Mouse (Mus musculus): Measurements from ENCODE around the gene Arhgap9.
"Not testable (repeated sequence)": the region's sequence is repeated elsewhere in the genome, so short reads cannot be mapped to it uniquely, and the experiment has no call there.

Gene Arhgap9

GRCm38 (mm10) chr10:127292987-127293538 lies 28.7 kb upstream of the Arhgap9 start:
- DNase-seq, result no peak

GRCm38 (mm10) chr10:127293590-127294113 lies 28.1 kb upstream of the Arhgap9 start:
- DNase-seq, result no peak

GRCm38 (mm10) chr10:127294895-127295510 lies 26.8 kb upstream of the Arhgap9 start:
- no peak for DNase-seq

- DNase-seq, result no peak
Measured at GRCm38 (mm10) chr10:127295986-127296794, 25.6 kb upstream of the Arhgap9 start.

GRCm38 (mm10) chr10:127297015-127297871 lies 24.5 kb upstream of the Arhgap9 start:
- no peak for DNase-seq

GRCm38 (mm10) chr10:127300361-127300760 lies 21.4 kb upstream of the Arhgap9 start:
- DNase-seq, result no peak

GRCm38 (mm10) chr10:127303136-127303535 lies 18.6 kb upstream of the Arhgap9 start:
- DNase-seq, result no peak

GRCm38 (mm10) chr10:127309167-127309566 lies 12.6 kb upstream of the Arhgap9 start:
- DNase-seq, result not testable (repeated sequence)

GRCm38 (mm10) chr10:127310523-127311475 lies 11.0 kb upstream of the Arhgap9 start:
- DNase-seq, result no peak

- DNase-seq, result peak; percentile 93
Measured at GRCm38 (mm10) chr10:127311476-127312355, 10.0 kb upstream of the Arhgap9 start, which contains the start of gene Mars. TSS of gene Mars (minus strand) at chr10:127311786.

GRCm38 (mm10) chr10:127312356-127312676 lies 9.4 kb upstream of the Arhgap9 start:
- DNase-seq, result peak; percentile 64

GRCm38 (mm10) chr10:127312858-127313257 lies 8.9 kb upstream of the Arhgap9 start:
- DNase-seq, result no peak

- not testable (repeated sequence) for DNase-seq
Measured at GRCm38 (mm10) chr10:127313516-127313915, 8.2 kb upstream of the Arhgap9 start.

GRCm38 (mm10) chr10:127314950-127315349 lies 6.8 kb upstream of the Arhgap9 start:
- not testable (repeated sequence) for DNase-seq

GRCm38 (mm10) chr10:127317277-127317676 lies 4.5 kb upstream of the Arhgap9 start:
- DNase-seq, result no peak

- DNase-seq, result no peak
Measured at GRCm38 (mm10) chr10:127318009-127318408, 3.8 kb upstream of the Arhgap9 start.

- no peak for DNase-seq
Measured at GRCm38 (mm10) chr10:127319969-127320368, 1.8 kb upstream of the Arhgap9 start.

- no peak for DNase-seq
Measured at GRCm38 (mm10) chr10:127322178-127322577, 414 bp downstream of the Arhgap9 start.

- no peak for DNase-seq
Measured at GRCm38 (mm10) chr10:127322669-127323068, 905 bp downstream of the Arhgap9 start.

- DNase-seq, result no peak
Measured at GRCm38 (mm10) chr10:127323131-127323855, 1.5 kb downstream of the Arhgap9 start.

Measured in right cerebral cortex, postnatal 25 days (tissue).